Mouse (Mus musculus) spleen, adult 2 months (tissue): ENCODE measurements at regions not wholly inside any gene's neighbourhood (a gene's known extent, or its start where the extent isn't known, plus 50 kb on each side); places are given as distances from the start of the nearest gene placed in this dataset.

Experiments
- CTCF ChIP-seq: fragments of 200-500 bp; IDR thresholded peaks from 2 replicates; pipeline ENCODE4 v1.5.1; 2011; ENCODE audit warnings: mild to moderate bottlenecking, inconsistent platforms; ENCODE audit not compliant: insufficient read depth, insufficient read length, insufficient replicate concordance; ENCODE audit errors: extremely low read depth
- POLR2A ChIP-seq: fragments of 200-500 bp; IDR thresholded peaks from 2 replicates; pipeline ENCODE4 v1.6.1; 2011; ENCODE audit warnings: low read depth, low read length, inconsistent platforms

- TF ChIP-seq POLR2A: no peak
- no peak for TF ChIP-seq CTCF
Observed at GRCm38 (mm10) chr9:98673461-98674114, 72.1 kb upstream of the Mrps22 start.
